Mouse (Mus musculus) lung, postnatal 0 days (tissue): ENCODE measurements around the gene Tns3. TPM values are rescaled to one million over a fixed set of nuclear protein-coding genes. Genes with fewer than 3 reads are reported as not detected.

ENCODE experiments used
- ATAC-seq: fragments of 200-750 bp; cut with Nextera tagmentation; 2 replicates; pipeline ENCODE4 v1.8.0; 2017; ENCODE audit warnings: moderate library complexity
- DNase-seq: peaks from one replicate; pipeline ENCODE4 v3.0.0-alpha.2; 2016; ENCODE audit warnings: low spot score
- H3K27ac ChIP-seq: fragments of 300-500 bp; sonication (generic); 2 replicates; pipeline ENCODE4 v1.5.1; 2014; ENCODE audit warnings: antibody characterized with exemption, mild to moderate bottlenecking, low read length, mixed read lengths
- H3K27me3 ChIP-seq: fragments of 300-500 bp; sonication (generic); replicated peaks from 2 replicates; pipeline ENCODE4 v1.6.1; 2014; ENCODE audit warnings: low read length, mixed read lengths; ENCODE audit not compliant: insufficient read depth
- H3K36me3 ChIP-seq: fragments of 300-500 bp; sonication (generic); 2 replicates; pipeline ENCODE4 v1.6.1; 2014; ENCODE audit warnings: low read length, mixed read lengths; ENCODE audit not compliant: insufficient read depth
- H3K4me1 ChIP-seq: fragments of 300-500 bp; sonication (generic); 2 replicates; pipeline ENCODE4 v1.6.1; 2014; ENCODE audit warnings: antibody characterized with exemption, low read depth, low read length, mixed read lengths; ENCODE audit not compliant: insufficient read depth
- H3K4me2 ChIP-seq: fragments of 300-500 bp; sonication (generic); replicated peaks from 2 replicates; pipeline ENCODE4 v1.6.1; 2014; ENCODE audit warnings: low read depth, mild to moderate bottlenecking, low read length, moderate library complexity, mixed read lengths
- H3K4me3 ChIP-seq: fragments of 300-500 bp; sonication (generic); 2 replicates; pipeline ENCODE4 v1.5.1; 2014; ENCODE audit warnings: low read depth, low read length
- H3K9ac ChIP-seq: fragments of 300-500 bp; sonication (generic); replicated peaks from 2 replicates; pipeline ENCODE4 v1.6.1; 2014; ENCODE audit warnings: low read depth, mild to moderate bottlenecking
- H3K9me3 ChIP-seq: fragments of 300-500 bp; sonication (generic); 2 replicates; pipeline ENCODE4 v1.6.1; 2016; ENCODE audit warnings: low read length, mixed read lengths
- CTCF ChIP-seq: IDR thresholded peaks from 2 replicates; pipeline ENCODE4 v1.5.1; 2016; ENCODE audit warnings: antibody characterized with exemption, mild to moderate bottlenecking
- EP300 ChIP-seq: IDR thresholded peaks from 2 replicates; pipeline ENCODE4 v1.6.1; 2016; ENCODE audit warnings: antibody characterized with exemption, mild to moderate bottlenecking, control low read depth
- WGBS: fragments of 180-500 bp; shearing (Covaris S2); extraction: QIAGEN DNeasy Blood & Tissue Kit; methylation state at CpG from one replicate; pipeline ENCODE4 v1.1.7; 2014; 5-methylcytosine and 5-hydroxymethylcytosine counted together
- polyA plus RNA-seq: library from polyadenylated mRNA; unstranded; fragments of >200 nt; fragmentation: Nextera tagmentation; extraction: Ambion mirVana; gene quantifications from 2 replicates; pipeline ENCODE4 v1.2.1, GENCODE M21; 2015

Gene Tns3
- polyA plus RNA-seq, 1 experiment from 2014 or later: 34.9 TPM

- Histone ChIP-seq H3K27me3 (no peaks in the 10 kb centered on the region), H3K27ac (no peak overlapping the region), H3K9me3 (no peaks in the 10 kb centered on the region), H3K36me3 (no peaks in the 10 kb centered on the region), H3K4me1 (peaks cover 17% of the 10 kb centered on the region; the same call in 1 of the 2 replicates), H3K4me2 (0 out of 2 replicates have a peak overlapping the region, but pooled peaks have one; percentile 8), H3K4me3 (no peak overlapping the region), H3K9ac (no peak overlapping the region)
- WGBS: 34% methylated on average over 13 of the region's 13 CpGs
- TF ChIP-seq CTCF (no peak), EP300 (no peak)
- peak; percentile 61 for DNase-seq
- peak; percentile 71 for ATAC-seq
Observed at GRCm38 (mm10) chr11:8653800-8654295, 10.5 kb downstream of the Tns3 start.

- no peaks in the 10 kb centered on the region for H3K9me3 ChIP-seq
- peaks cover 17% of the 10 kb centered on the region; the same call in 1 of the 2 replicates for H3K4me1 ChIP-seq
- H3K27ac ChIP-seq: no peak overlapping the region; the same call in 1 of the 2 replicates
- H3K4me3 ChIP-seq: no peak overlapping the region
- H3K9ac ChIP-seq: no peak overlapping the region
- H3K4me2 ChIP-seq: no peak overlapping the region
- H3K36me3 ChIP-seq: no peaks in the 10 kb centered on the region
- peak; percentile 17; the same call in 1 of the 2 replicates for TF ChIP-seq CTCF
- no peak for TF ChIP-seq EP300
- 45% methylated on average over 10 of the region's 10 CpGs for WGBS
- peak; percentile 27; the same call in 1 of the 2 replicates for ATAC-seq
- DNase-seq: peak; percentile 46
- no peaks in the 10 kb centered on the region for H3K27me3 ChIP-seq
Observed at GRCm38 (mm10) chr11:8652792-8653645, 11.3 kb downstream of the Tns3 start.

GRCm38 (mm10) chr11:8652116-8652714 lies 12.1 kb downstream of the Tns3 start:
- H3K4me2 ChIP-seq: no peak overlapping the region
- ATAC-seq (no peak), DNase-seq (no peak)
- 74% methylated on average over 10 of the region's 10 CpGs for WGBS
- no peak overlapping the region for H3K4me3 ChIP-seq
- TF ChIP-seq CTCF (no peak), EP300 (no peak)
- no peak overlapping the region for H3K27ac ChIP-seq
- no peak overlapping the region for H3K9ac ChIP-seq
- no peaks in the 10 kb centered on the region for H3K36me3 ChIP-seq
- H3K4me1 ChIP-seq: peaks cover 13% of the 10 kb centered on the region; the same call in 1 of the 2 replicates
- H3K27me3 ChIP-seq: no peaks in the 10 kb centered on the region
- H3K9me3 ChIP-seq: no peaks in the 10 kb centered on the region

GRCm38 (mm10) chr11:8651448-8652035 lies 12.8 kb downstream of the Tns3 start:
- H3K9ac ChIP-seq: no peak overlapping the region
- H3K4me1 ChIP-seq: peaks cover 9% of the 10 kb centered on the region; the same call in 1 of the 2 replicates
- H3K4me2 ChIP-seq: no peak overlapping the region
- TF ChIP-seq CTCF (no peak), EP300 (no peak)
- no peak overlapping the region for H3K27ac ChIP-seq
- no peaks in the 10 kb centered on the region for H3K27me3 ChIP-seq
- ATAC-seq (no peak), DNase-seq (no peak)
- no peak overlapping the region for H3K4me3 ChIP-seq
- no peaks in the 10 kb centered on the region for H3K36me3 ChIP-seq
- H3K9me3 ChIP-seq: no peaks in the 10 kb centered on the region
- 81% methylated on average over 10 of the region's 10 CpGs for WGBS

- DNase-seq (peak; percentile 75), ATAC-seq (peak; percentile 72)
- no peak overlapping the region for H3K9ac ChIP-seq
- H3K27me3 ChIP-seq: no peaks in the 10 kb centered on the region
- no peaks in the 10 kb centered on the region for H3K9me3 ChIP-seq
- no peak overlapping the region for H3K4me2 ChIP-seq
- H3K36me3 ChIP-seq: no peaks in the 10 kb centered on the region
- TF ChIP-seq CTCF (no peak), EP300 (no peak)
- H3K4me3 ChIP-seq: no peak overlapping the region
- H3K4me1 ChIP-seq: no peaks in the 10 kb centered on the region
- H3K27ac ChIP-seq: no peak overlapping the region
- 61% methylated on average over 3 of the region's 3 CpGs for WGBS
Observed at GRCm38 (mm10) chr11:8645609-8646008, 18.7 kb downstream of the Tns3 start.

- ATAC-seq (no peak), DNase-seq (no peak)
- Histone ChIP-seq H3K4me2 (no peak overlapping the region), H3K27ac (no peak overlapping the region), H3K4me3 (no peak overlapping the region), H3K9ac (no peak overlapping the region), H3K36me3 (no peaks in the 10 kb centered on the region), H3K27me3 (no peaks in the 10 kb centered on the region), H3K9me3 (no peaks in the 10 kb centered on the region), H3K4me1 (no peaks in the 10 kb centered on the region; the same call in 1 of the 2 replicates)
- WGBS: 87% methylated on average over 2 of the region's 2 CpGs
- TF ChIP-seq EP300: no peak
- TF ChIP-seq CTCF: no peak
Observed at GRCm38 (mm10) chr11:8644272-8644671, 20.1 kb downstream of the Tns3 start.
